Mouse (Mus musculus): ENCODE measurements around the gene Cyp17a1.

Gene Cyp17a1

DNA sequence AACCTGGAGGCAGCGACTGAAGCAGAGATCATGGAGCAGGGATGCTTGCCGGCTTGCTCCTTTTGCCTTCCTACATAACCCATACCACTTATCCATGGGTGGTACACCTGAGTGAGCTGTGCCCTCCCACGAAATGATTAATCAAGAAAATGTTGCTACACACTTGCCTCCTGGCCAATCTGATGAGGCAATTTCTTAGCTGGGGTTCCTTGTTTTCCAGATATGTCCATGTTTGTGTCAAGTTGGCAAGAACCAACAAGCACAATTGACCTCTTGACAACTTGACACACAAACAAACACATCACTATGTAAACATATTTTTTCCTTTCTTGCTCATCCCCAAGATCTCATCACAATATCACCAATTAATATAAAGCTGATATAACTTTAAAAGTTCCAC lies 2.7 kb upstream of the Cyp17a1 start:
- in situ Hi-C loops (cut with MboI; ENCODE audit: low sequenced_read_pairs) = loop anchor here (10.0 kb wide), 1 partner anchor 319 kb away; no protein-coding TSS in a partner anchor

DNA sequence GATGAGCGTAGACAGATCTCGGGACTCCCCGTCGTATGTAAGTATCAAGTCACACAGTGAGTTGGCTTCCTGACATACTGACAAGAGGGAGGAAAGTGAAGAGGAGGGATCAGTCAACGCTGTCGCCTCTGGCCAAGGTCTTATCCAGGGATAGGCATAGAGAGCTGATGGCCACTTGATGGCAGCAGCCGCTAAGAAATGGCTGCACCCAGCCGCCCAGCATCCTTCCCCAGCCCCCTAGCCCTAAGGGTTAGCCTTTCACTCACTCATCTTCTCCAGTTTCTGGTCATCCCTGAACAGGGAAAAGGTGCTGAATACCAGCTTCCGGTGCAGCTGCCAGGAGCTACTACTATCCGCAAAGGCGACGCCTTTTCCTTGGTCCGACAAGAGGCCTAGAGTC lies 2.3 kb downstream of the Cyp17a1 start:
- in situ Hi-C loops (cut with MboI; ENCODE audit: low sequenced_read_pairs) = loop anchor here (10.0 kb wide), 1 partner anchor 324 kb away; no protein-coding TSS in a partner anchor

DNA sequence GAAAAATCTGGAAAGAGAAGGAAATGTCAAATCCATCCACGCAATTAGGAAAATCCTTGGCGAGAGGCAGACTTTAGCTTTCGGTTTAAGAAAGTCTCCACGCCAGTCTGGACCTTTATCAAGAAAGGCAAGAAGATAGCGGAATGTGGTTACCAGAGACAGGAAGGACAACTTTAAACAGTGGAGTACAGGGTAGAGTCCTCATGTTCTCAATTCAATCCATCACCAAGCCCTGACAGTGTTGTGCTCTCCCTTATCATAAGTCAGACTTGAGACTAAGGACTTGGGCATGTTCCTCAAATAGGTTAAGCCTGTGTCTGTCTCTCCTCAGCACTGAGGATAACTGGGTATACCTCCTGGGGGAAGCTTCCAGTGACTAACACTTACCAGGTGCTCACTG lies 3.2 kb downstream of the Cyp17a1 start:
- in situ Hi-C loops (cut with MboI; ENCODE audit: low sequenced_read_pairs) = loop anchor here (5.0 to 10.0 kb wide), 3 partner anchors 72 to 325 kb away; no protein-coding TSS in a partner anchor

DNA sequence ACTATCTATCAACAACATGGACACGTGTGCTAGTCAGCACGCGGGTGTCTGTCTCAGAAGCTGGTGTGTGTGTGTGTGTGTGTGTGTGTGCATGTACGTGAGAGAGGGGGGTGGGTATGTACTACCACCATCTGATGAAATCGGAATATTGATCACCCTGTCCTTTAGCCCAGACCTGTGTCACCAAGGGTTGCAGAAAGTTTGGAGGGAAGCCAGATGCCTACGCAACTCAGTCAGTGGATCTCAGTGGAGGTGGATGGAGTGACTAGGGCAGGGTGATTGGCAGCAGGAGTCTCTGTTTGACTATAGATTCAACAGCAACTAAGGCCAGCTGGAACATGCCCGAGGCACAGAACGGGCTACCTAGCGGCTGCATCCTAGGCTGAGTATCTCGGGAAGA lies 4.7 kb downstream of the Cyp17a1 start:
- in situ Hi-C loops (cut with MboI; ENCODE audit: low sequenced_read_pairs) = loop anchor here (5.0 to 10.0 kb wide), 2 partner anchors 74 to 207 kb away; no protein-coding TSS in a partner anchor

DNA sequence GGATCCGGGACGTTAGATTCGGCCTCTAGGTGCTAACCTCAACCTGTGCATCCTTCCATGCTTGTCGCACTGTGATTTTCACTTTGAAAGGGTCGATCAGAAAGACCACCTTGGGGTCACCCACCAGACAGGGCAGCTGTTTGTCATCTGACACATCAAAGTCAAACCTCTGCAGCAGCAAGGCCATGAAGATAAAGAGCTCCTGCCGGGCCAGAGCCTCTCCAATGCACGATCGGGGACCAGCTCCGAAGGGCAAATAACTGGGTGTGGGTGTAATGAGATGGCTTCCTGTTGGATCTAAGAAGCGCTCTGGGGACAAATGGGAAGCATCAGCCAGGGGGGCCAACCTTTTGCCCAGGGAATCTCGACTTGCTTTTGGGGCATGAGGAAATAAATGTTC lies 5.7 kb downstream of the Cyp17a1 start:
- in situ Hi-C loops (cut with MboI; ENCODE audit: low sequenced_read_pairs) = loop anchor here (5.0 to 10.0 kb wide), 2 partner anchors 75 to 208 kb away; no protein-coding TSS in a partner anchor

DNA sequence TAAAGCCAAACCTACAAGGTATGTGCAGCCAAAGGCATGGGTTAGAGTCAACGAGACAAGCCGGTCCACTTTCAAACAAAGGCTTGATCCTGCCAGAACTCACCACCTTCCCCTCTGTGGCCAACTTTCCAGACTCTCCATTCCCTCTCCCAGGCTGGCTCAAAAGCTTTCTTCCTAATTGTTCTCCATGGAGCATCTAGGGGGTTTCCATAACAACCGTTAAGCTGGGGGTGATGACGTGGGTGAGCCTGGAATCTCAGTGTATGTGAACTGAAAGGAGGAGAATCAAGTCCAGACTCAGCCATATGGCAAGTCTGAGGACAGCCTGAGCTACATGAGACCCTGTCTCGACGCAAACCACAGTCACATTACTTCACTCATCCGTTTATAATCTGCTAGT lies 7.5 kb downstream of the Cyp17a1 start:
- in situ Hi-C loops (cut with MboI; ENCODE audit: low sequenced_read_pairs) = loop anchor here (5.0 to 10.0 kb wide), 2 partner anchors 77 to 209 kb away; no protein-coding TSS in a partner anchor

DNA sequence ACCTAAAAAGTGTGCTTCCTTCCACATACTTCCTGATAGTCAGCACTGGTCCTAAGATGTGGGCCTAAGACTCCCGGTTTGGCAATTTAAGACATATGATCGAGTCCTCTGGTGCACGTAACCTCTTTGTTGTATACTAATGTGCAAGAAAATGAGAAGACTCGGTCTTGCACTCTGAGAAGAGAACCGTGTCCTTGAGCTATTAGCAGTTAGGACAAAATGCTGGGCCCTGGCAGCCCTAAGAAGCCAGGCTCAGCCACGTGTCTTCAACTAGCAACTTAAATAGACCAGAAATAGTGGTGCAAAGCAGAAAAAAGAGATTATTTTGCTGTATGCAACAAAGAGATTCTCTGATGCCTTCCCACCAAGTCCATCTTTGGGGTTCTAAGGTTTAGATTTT lies 10.2 kb downstream of the Cyp17a1 start:
- in situ Hi-C loops (cut with MboI; ENCODE audit: low sequenced_read_pairs) = loop anchor here (10.0 kb wide), 1 partner anchor 212 kb away; no protein-coding TSS in a partner anchor

DNA sequence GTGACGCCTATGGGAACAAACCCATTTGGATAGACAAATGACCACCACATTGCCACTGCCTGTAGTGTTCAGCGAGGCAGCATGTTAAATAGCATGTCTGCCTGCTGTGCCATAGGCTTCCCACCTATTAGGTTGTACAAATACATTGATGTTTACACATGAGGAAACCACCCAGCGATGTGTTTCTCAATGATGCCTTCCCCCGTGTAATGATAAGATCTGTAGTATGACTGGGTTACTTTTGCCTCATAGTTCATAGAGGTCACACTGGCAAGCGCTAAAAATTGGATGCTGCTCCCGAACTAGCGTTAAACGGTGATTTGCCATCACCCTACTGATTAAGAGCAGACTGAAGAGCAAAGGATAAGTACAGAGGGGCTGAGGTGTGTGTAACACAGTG lies 10.8 kb downstream of the Cyp17a1 start:
- in situ Hi-C loops (cut with MboI; ENCODE audit: low sequenced_read_pairs) = loop anchor here (10.0 kb wide), 1 partner anchor 213 kb away; no protein-coding TSS in a partner anchor

DNA sequence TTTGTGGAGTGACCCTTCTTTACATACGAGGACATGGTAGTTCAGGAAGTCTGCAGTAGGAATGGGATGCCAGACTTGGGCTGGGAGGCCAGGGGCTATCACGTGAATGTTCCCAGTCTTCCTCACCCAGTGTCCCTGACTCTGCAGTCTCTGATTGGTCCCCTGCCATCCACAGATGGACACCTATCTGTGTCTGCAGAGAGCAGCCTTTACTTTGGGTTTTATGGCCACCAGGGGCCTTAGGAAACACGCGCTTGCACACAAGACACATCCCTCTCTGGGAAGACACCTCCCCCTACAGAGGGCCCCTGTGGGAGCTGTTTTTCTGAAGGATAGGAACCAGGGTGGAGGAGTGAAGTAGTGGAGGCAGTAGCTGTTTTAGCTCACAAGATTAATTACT lies 11.5 kb downstream of the Cyp17a1 start:
- in situ Hi-C loops (cut with MboI; ENCODE audit: low sequenced_read_pairs) = loop anchor here (10.0 kb wide), 1 partner anchor 213 kb away; no protein-coding TSS in a partner anchor

DNA sequence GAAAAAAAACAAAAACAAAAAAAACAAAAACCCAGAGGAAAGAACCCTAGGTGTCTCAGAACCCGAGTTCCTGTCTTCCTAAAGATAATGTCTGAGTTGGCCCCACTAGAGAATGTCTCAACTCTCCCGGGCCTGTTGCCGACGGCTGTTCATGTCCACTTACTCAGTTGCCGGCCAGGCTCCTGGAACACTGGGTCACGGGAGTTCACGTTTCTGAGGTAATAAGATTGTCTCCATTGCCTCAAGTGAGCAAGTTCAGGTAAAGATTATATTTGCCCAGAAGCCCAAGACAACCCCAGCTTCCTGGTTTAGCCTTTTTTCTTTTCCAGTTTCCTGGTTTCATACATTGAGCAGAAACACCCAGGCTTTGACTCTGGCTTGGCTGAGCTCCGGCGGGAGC lies 14.1 kb downstream of the Cyp17a1 start:
- in situ Hi-C loops (cut with MboI; ENCODE audit: low sequenced_read_pairs) = no loop called here

DNA sequence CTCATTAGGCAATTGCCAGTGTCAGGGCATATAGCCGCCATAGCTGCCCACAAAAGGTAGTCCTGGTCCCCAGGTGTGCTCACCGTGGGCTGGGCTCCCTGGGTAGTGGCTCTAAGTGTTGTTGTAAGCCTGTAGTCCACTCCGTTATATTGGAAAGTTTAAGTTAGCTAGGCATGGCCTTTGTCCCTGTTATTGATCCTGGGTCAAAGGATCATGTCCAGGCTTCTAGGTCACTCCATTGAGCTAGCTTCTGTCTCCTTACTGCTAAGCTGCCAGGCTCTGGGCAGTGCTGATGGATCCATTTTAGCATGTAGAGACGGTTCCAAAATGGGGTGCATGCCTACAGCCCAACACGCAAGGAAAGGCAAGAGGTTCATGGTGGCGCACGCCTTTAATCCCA lies 14.6 kb downstream of the Cyp17a1 start:
- in situ Hi-C loops (cut with MboI; ENCODE audit: low sequenced_read_pairs) = no loop called here

DNA sequence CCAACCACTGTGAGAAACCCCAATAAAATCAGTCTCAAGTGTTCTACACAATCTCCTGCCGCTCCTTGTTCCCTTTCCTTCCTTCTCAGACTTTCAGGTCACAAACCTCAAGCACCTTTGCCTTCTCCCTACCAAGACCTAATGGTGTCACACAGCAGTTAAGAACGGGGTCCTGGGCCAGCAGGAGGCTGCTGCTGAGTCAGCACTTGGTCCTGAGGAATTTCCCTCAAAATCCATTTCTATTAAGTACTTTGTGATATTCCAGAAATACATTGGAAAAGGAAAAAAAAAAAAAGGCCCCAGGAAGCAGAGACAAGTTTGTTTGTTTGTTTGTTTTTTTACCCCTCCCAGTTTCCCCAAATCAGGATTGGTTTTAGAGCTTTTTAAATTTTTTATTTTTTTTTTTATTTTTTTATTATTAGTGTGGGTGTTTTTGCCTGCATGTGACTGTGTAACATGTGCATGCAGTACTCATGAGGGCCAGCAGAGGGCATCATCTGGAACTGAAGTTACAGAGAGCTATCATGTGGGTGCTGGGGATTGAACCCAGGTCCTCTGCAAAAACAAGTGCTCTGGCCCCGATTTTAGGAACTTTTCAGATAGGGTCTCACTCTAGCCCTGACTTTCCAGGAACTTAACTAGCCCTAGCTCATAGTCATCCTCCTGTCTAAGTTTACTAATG lies 15.5 kb downstream of the Cyp17a1 start:
- in situ Hi-C loops (cut with MboI; ENCODE audit: low sequenced_read_pairs) = no loop called here

DNA sequence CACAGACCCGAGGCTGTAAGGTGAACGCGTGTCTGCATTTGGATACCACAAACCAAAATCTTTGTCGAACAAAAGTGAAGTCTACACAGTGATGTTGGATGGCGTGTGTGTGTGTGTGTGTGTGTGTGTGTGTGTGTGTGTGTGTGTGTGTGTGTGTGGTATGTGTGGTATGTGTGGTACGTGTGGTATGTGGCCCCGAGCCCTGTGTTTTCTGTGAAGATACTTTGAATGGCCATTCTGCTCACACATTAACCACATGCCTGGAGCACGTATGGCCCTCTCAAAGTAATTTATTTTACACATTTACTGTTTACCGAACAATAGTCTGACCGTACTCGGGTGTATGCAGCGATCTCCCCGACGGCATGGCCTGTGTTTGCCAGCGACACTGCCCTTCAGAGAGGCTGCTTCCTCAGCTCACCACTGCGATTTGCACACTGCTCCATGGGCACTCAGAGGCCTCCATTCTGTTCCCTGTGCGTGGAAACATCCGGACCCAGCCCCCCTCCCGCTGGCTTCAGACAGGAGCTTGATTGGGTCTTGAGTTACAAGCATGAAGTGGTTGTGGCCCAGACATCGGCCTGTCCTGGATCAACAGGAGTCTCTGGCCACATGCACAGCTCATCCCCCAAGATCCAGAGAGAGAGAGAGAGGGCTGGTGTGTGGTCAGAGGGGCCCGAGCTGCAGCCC lies 16.7 kb downstream of the Cyp17a1 start:
- in situ Hi-C loops (cut with MboI; ENCODE audit: low sequenced_read_pairs) = no loop called here

DNA sequence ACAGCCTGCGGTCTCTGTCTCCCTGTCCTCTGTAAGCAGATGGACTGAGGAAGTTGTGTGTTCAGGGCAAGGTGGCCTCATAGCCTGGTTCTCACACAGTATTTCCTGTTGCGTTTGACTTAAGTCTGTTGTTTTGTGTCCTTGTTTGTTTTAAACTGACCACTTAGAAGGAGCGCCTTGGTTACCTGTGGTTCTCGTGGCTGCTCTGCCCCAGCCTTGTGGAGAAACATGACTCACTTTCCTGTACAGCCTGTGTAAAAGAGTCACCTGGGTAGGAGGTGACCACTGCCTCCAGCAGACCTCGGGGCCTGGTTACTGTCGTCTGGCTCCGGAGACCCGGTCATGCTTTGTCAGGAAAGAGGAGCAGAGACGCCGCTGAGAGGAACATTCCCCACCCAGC lies 17.3 kb downstream of the Cyp17a1 start:
- in situ Hi-C loops (cut with MboI; ENCODE audit: low sequenced_read_pairs) = no loop called here

DNA sequence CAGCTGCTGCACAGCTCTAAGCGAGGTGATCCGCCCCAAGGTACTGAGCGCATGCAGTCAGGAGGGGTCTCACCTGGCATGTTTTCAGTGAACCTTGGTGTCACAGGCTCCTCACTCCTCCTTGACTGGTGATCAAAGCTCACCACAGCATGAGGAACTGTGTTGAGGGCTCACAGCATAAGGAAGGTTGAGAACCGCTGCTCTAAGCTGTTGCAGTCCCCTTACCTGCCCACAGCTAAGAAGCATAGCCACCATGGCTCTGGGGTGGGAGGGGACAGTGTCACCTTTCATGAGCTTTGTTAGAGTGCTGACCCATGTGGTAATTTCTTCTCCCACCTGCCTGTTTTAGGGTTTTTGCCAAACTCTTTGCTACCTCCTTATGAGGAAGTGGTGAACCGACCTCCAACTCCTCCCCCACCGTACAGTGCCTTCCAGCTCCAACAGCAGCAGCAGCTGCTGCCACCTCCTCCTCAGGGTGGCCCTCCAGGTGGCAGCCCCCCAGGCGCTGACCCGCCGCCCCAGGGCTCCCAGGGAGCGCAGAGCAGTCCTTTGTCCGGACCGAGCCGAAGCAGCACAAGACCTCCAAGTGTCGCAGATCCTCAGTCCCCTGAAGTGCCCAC lies 19.2 kb downstream of the Cyp17a1 start:
- in situ Hi-C loops (cut with MboI; ENCODE audit: low sequenced_read_pairs) = no loop called here

DNA sequence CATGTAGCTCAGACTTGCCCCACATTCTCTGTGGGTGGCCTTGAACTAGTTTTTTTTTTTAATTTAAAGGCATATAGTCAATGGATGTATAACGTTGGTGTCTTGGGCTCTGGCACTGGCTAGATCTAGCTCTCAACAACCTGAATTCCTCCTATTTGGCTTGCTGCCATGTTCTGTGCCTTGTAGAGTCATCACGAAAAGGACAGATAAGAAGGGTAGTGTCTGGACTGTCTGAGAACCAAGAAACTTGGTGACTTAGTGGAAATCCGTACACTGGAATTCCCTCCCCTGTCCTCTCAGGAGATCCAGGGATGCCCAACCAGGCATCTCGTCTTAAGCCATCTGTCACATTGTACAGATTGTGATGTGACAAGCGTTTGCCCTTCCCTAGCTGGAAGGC lies 19.8 kb downstream of the Cyp17a1 start:
- in situ Hi-C loops (cut with MboI; ENCODE audit: low sequenced_read_pairs) = no loop called here

DNA sequence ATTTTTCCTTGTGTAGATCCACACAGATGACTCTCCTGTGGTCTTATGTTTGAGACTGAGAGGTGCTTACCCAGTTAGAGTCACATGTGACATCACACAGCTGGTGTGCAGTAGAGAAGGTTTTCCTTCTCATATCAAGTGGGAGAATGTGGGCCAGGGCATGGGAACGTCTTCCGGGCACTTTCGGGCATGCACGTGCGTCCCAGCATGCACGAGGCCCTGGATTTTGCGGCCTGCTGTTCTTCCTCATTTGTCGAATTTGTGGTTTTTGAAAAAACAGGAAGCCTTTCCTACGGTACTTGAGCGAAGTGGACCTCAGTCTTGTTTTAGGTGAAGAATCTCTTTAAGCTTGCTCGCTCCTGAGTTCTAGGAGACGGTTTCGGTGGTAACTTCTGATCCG lies 24.4 kb downstream of the Cyp17a1 start:
- in situ Hi-C loops (cut with MboI; ENCODE audit: low sequenced_read_pairs) = no loop called here

DNA sequence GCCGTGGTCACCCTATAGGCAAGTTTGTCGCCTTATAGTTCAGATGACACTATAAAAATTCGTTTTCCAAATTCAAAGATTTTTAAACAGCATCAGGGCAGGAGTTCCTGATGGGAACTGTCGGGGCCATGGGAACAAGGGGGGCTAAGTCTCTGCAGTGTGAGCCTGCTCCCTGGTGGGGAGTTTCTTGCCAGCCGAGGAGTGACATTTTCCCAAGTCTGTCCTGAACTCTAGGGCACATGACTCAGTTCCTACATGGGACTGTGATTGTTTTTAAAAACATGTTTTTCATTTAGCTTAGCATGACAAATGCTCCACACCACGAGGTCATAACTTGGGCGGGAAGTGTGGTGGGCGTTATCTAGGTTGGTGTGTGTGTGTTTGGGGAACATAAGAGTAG lies 25.1 kb downstream of the Cyp17a1 start:
- in situ Hi-C loops (cut with MboI; ENCODE audit: low sequenced_read_pairs) = no loop called here

DNA sequence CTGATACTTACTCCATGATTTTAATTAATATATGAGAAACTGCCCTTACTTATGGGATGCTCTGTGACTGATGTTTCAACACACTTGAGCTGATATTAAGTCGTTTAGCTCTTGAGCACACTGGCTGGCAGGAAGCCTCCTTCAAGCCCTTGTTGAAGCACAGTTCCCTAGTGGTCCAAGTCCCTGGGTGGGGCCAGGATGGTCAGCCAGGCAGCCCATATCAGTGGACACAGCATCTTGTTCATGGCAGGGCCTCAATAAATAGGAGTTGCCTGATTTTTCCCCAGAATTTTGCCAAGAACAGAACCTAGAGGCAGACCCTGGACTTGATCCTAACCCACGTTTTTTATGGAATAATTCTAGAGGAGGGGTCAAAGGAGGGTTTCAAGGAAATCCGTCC lies 25.7 kb downstream of the Cyp17a1 start:
- in situ Hi-C loops (cut with MboI; ENCODE audit: low sequenced_read_pairs) = no loop called here

DNA sequence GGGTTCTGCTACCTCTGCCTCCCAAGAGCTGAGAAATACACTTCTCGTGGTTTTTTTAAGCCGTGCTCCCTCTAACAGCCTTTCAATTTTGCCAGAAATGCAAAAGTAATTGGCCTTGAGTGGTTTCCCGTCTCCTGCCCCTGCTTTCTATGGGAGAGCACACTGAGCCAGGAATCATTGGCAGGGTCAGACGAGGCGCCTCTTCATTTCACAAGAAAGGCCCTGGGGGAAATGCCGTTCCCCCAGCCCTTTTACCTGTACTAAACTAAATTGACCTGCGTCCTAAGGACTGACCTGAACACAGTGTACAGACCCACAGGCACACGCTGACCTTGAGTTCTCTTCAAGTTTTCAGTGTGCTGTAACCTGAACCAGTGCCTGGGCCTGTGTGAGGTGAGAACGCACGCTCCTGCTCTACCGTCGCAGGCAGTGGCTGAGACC lies 26.9 kb downstream of the Cyp17a1 start:
- in situ Hi-C loops (cut with MboI; ENCODE audit: low sequenced_read_pairs) = no loop called here

DNA sequence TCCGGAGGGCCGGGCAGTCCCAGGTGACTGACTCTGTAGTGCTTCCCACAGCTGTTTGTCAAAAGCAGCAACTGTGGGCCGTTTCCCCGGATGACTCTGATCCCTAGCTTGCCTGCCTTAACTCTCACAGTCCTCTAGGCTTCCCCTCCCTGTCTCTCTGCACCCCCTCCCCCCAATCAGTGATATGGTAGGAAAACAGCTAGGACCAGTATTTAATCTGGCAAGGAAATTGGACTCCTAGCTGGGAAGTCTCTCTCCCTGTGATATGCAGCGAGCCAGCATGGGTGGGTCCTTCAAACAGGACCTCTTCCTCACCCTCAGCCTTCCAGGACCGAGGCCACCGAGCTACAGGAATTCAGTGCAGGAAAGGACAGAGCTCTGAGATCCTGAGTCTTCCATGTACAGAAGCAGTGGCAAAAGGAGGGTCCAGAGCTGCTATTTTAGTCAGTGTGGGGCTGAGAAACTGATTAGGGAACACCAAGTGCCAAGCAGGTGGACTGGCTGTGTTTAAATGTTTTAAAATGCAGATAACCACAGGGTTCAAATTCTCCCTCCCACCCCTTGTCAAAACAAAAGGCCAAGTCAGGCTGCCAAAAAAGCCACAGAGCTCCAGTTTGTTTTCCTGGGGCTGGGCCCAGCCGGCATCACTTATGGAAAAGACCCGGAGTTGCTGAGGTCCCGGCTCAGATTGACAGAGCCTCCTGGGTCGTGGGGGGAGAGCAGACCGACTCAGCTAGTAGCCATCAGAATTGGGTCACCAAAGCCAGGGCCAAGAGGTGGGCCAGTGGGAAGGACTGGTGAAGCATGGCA lies 28.0 kb downstream of the Cyp17a1 start:
- in situ Hi-C loops (cut with MboI; ENCODE audit: low sequenced_read_pairs) = no loop called here

Data from CH12F3 (cell line).